Mouse (Mus musculus): ENCODE measurements around the gene Tmprss9.

DNA sequence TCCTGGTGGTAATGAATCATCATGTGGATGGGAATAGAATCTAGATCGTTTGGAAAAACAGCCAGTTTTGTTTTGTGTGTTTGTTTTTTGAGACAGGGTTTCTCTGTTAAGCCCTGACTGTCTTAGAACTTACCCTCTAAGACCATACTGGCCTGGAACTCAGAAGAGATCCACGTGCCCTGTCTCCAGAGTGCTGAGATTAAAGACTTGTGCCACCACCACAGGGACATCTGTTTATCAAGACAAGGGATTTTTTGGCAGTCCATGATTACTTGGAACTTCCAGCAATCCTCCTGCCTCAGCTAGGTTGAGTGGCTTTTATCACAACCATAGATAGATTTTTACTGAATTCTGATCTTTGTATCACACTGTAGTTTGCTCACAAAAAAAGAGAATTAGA, 46.8 kb upstream of the Tmprss9 start:
- TF ChIP-seq CTCF (IDR thresholded peaks at IDR 0.05; ENCODE audit: insufficient read depth, low read depth, low read length), result no peak
- no peak for TF ChIP-seq POLR2A (IDR thresholded peaks at IDR 0.05; ENCODE audit: insufficient read depth, low read depth, low read length)
